Mouse (Mus musculus) heart, embryonic 11.5 days (tissue): Measurements from ENCODE around the gene Ifitm6. TPM values are rescaled to one million over a fixed set of nuclear protein-coding genes. Genes with fewer than 3 reads are reported as not detected.
"Not testable (repeated sequence)": the region's sequence is repeated elsewhere in the genome, so short reads cannot be mapped to it uniquely, and the experiment has no call there.

Experiments used
- ATAC-seq: fragments of 200-750 bp; cut with Nextera tagmentation; replicated peaks from 2 replicates; pipeline ENCODE4 v1.8.0; 2017; ENCODE audit warnings: moderate library complexity; ENCODE audit not compliant: insufficient number of reproducible peaks, low FRiP score, low TSS enrichment
- H3K27ac ChIP-seq: fragments of 300-500 bp; sonication (generic); 2 replicates; pipeline ENCODE4 v1.5.1; 2014; ENCODE audit warnings: mild to moderate bottlenecking, low read depth, low read length
- H3K27me3 ChIP-seq: fragments of 300-500 bp; sonication (generic); 2 replicates; pipeline ENCODE4 v1.6.1; 2014; ENCODE audit warnings: mild to moderate bottlenecking, low read length, mixed read lengths; ENCODE audit not compliant: control insufficient read depth, insufficient read depth
- H3K36me3 ChIP-seq: fragments of 300-500 bp; sonication (generic); 2 replicates; pipeline ENCODE4 v1.6.1; 2014; ENCODE audit warnings: mild to moderate bottlenecking, low read length, moderate library complexity, mixed read lengths; ENCODE audit not compliant: control insufficient read depth, insufficient read depth
- H3K4me1 ChIP-seq: fragments of 300-500 bp; sonication (generic); 2 replicates; pipeline ENCODE4 v1.6.1; 2014; ENCODE audit warnings: low read length; ENCODE audit not compliant: control insufficient read depth, insufficient read depth
- H3K4me2 ChIP-seq: fragments of 300-500 bp; sonication (generic); 2 replicates; pipeline ENCODE4 v1.6.1; 2014; ENCODE audit warnings: mild to moderate bottlenecking, moderate library complexity
- H3K4me3 ChIP-seq: fragments of 300-500 bp; sonication (generic); 2 replicates; pipeline ENCODE4 v1.5.1; 2014; ENCODE audit warnings: low read depth, low read length
- H3K9ac ChIP-seq: fragments of 300-500 bp; sonication (generic); 2 replicates; pipeline ENCODE4 v1.6.1; 2014; ENCODE audit warnings: mild to moderate bottlenecking, low read depth, low read length, moderate library complexity
- H3K9me3 ChIP-seq: fragments of 300-500 bp; sonication (generic); replicated peaks from 2 replicates; pipeline ENCODE4 v1.6.1; 2016; ENCODE audit warnings: low read length; ENCODE audit not compliant: control insufficient read depth
- WGBS: fragments of 180-500 bp; shearing (Covaris S2); extraction: QIAGEN DNeasy Blood & Tissue Kit; methylation state at CpG from one replicate; pipeline ENCODE4 v1.1.7; 2014; ENCODE audit not compliant: insufficient replicate concordance; 5-methylcytosine and 5-hydroxymethylcytosine counted together
- polyA plus RNA-seq: library from polyadenylated mRNA; unstranded; fragments of >200 nt; fragmentation: Nextera tagmentation; extraction: Ambion mirVana; gene quantifications from 2 replicates; pipeline ENCODE4 v1.2.1, GENCODE M21; 2014

Gene Ifitm6
- polyA plus RNA-seq, 1 experiment from 2014 or later, result 0.26 TPM

DNA sequence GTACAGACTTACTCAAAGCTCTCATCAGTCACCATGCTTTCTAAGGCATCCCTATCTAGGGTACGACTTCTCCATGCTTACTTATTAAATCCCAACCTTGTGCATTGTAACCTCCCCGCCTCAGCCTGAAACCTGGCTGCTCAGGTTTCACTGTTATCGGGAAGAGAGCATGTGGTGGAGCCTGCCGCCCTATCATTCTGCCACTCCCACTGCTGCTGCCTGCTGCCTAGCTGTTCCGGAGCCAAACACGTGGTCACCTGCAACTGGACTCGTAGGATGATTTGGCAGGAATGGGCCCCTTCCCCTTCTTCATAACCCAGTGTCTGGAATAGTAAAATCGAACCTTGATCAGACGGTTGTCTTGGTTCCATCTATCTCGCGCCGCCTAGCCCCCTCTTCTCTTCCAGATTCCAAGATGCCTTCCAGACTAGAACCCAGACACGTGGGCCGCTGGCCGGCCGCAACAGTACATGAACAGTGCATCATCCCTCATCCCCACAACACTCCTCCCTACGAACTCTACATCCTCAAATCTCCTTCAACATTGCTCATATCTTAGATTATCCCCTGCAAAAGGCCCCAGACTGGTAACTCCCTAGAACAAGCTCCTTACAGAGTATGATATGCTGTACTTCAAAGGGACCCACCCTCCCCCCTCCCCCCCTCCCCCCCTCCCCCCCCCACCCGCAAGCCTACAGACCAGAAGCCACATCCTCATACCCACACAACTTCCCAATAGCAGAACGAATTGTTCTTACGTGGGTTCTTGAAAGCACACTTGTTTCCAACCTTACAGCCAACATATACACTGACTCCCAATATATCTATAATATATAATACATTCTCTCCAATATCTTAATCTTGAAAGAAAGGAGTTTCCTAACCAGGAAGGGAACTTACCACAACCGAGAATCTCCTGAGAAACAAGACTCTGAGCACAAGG, 20.6 kb upstream of the Ifitm6 start:
- Histone ChIP-seq H3K9me3 (no peaks in the 10 kb centered on the region), H3K27me3 (no peaks in the 10 kb centered on the region), H3K36me3 (no peaks in the 10 kb centered on the region), H3K4me3 (no peak overlapping the region), H3K4me2 (no peak overlapping the region), H3K27ac (no peak overlapping the region), H3K4me1 (no peaks in the 10 kb centered on the region), H3K9ac (no peak overlapping the region)
- WGBS, result 54% methylated on average over 20 of the region's 21 CpGs
- no peak for ATAC-seq

DNA sequence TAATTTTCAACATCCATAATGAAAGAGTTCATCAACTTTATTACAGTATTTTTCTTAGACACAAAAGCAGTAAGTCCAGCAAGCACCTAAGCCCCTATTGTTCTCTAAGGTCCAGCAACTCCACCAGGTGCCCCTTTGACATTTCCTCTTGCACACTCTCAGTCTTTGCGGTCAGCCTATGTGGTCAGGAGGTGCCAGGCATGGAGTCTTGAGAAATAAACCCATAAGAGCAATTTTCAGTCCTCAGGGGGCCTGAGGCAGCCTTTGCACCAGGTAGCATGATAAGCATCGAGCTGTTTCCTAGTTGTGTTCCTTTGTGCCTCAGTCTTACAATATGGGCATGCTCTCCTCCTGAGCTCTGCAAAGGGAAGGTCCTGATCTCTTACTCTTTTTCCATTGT, 18.9 kb upstream of the Ifitm6 start:
- not testable (repeated sequence) for ATAC-seq, H3K4me1 ChIP-seq, H3K27ac ChIP-seq, H3K9me3 ChIP-seq, H3K36me3 ChIP-seq, H3K27me3 ChIP-seq, H3K4me2 ChIP-seq, H3K4me3 ChIP-seq, H3K9ac ChIP-seq
- 70% methylated on average over 1 of the region's 2 CpGs for WGBS

DNA sequence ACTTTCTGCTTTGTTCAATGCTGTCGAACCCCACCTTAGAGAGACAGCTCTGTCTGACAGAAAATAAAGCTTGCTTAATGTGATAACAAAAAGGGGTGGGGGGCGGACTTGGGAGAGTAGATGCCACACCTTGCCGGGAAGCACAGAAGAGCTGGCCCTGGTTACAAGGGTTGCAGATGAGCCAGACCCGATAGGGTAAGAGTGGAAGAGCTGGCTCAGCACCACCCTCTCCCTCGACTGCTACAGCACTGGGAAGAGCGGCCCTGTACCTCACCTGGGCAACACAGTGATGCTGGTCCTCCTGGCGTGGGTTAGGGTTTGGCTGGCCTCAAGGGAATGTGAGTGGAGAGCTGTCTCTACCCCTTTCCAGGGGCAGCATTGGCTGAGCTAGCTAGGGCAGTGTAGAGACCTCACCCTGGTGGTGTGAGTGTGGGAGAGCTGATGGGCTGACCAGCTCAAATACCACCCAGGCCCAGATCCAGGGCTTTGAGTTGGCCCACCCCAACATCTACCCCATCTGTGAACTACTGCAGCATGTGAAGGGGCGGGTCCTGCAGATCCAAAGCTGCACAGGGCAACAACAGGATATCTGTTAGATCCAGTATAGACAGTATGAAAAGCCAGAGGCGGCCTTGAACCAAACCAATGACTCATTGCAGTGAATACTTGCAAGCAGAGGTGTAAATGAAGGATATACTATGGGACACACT, 14.9 kb upstream of the Ifitm6 start:
- no peaks in the 10 kb centered on the region for H3K36me3 ChIP-seq
- whole genome bisulfite sequencing, result 67% methylated on average over 9 of the region's 9 CpGs
- no peak overlapping the region for H3K27ac ChIP-seq
- H3K27me3 ChIP-seq, result 0 out of 2 replicates have a peak, but pooled peaks cover 5% of the 10 kb centered on the region
- no peak for ATAC-seq
- H3K9ac ChIP-seq, result no peak overlapping the region
- no peak overlapping the region for H3K4me2 ChIP-seq
- H3K4me1 ChIP-seq, result no peaks in the 10 kb centered on the region
- H3K9me3 ChIP-seq, result no peaks in the 10 kb centered on the region
- H3K4me3 ChIP-seq, result no peak overlapping the region

DNA sequence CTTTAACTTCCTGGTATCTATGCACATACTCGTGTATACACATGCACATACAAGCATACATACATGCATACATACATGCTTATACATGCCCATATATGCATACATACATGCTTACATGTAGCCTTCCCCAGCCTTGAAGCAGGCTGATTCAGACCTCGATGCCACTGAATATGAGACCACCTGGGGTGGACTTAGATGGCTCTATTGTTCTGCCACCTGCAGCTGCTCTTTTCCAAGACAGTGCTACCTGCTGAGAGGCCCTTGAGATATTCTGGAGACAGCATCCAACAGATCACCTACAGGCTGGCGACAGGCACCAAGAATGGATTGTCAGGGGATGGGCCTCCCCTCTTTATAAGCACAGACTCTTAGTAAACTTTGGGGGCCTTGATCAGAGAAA, 12.7 kb upstream of the Ifitm6 start:
- ATAC-seq, result no peak
- WGBS, result 56% methylated on average over 3 of the region's 3 CpGs
- H3K4me2 ChIP-seq, result no peak overlapping the region
- H3K27ac ChIP-seq, result no peak overlapping the region
- H3K36me3 ChIP-seq, result no peaks in the 10 kb centered on the region
- 0 out of 2 replicates have a peak, but pooled peaks cover 5% of the 10 kb centered on the region for H3K27me3 ChIP-seq
- no peak overlapping the region for H3K4me3 ChIP-seq
- H3K9ac ChIP-seq, result no peak overlapping the region
- no peaks in the 10 kb centered on the region for H3K9me3 ChIP-seq
- H3K4me1 ChIP-seq, result no peaks in the 10 kb centered on the region

DNA sequence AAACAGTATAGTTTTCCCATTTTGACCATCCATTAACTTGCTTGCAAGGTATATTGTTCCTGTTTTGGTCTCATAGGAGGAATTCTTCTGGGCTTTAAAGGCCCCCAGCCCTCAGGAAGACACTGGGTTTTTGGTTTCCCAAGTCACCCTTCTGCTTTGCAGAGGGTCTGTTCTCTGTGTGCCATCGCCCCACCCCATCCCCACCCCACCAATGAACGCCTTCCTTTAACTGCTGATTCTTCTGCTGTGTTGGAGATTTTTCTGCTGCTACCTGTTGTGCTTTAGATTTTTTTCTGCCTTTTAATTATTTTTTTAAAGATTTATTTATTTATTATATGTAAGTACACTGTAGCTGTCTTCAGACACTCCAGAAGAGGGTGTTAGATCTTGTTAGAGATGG, 11.1 kb upstream of the Ifitm6 start, which contains the start of gene Gm17387:
TSS of gene Gm17387 (plus strand) at position 301 of the 400 bp plus-strand sequence.
- H3K4me1 ChIP-seq, result no peaks in the 10 kb centered on the region
- no peaks in the 10 kb centered on the region for H3K9me3 ChIP-seq
- H3K27me3 ChIP-seq, result 0 out of 2 replicates have a peak, but pooled peaks cover 5% of the 10 kb centered on the region
- no peak within 1 kb of the TSS for H3K4me2 ChIP-seq
- WGBS, result 85% methylated on average over 2 of the region's 2 CpGs
- no peak within 1 kb of the TSS for H3K4me3 ChIP-seq
- ATAC-seq, result no peak
- H3K36me3 ChIP-seq, result no peaks in the 10 kb centered on the region
- no peak within 1 kb of the TSS for H3K9ac ChIP-seq
- H3K27ac ChIP-seq, result no peak within 1 kb of the TSS

DNA sequence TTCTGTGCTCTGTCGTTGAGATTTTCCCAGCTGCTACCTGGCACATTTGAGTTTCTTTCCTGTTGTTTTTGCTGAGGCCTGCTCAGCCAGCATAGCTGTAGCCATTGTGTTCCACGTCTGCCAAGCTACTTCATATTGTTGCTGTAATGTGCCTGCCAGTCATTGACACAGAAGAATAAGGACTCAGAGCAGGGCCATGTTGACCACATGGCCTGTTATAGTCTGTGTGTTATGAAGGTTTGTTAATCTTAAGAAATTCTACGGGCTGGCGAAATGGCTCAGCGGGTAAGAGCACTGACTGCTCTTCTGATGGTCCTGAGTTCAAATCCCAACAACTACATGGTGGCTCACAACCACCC, 9.0 kb upstream of the Ifitm6 start:
- Histone ChIP-seq H3K4me2 (no peak overlapping the region), H3K9ac (no peak overlapping the region), H3K4me1 (no peaks in the 10 kb centered on the region), H3K9me3 (no peaks in the 10 kb centered on the region), H3K4me3 (no peak overlapping the region), H3K27ac (peak overlapping the region; percentile 22; the same call in 1 of the 2 replicates), H3K27me3 (no peaks in the 10 kb centered on the region), H3K36me3 (no peaks in the 10 kb centered on the region)
- WGBS, result 63% methylated on average over 5 of the region's 5 CpGs
- ATAC-seq, result no peak

DNA sequence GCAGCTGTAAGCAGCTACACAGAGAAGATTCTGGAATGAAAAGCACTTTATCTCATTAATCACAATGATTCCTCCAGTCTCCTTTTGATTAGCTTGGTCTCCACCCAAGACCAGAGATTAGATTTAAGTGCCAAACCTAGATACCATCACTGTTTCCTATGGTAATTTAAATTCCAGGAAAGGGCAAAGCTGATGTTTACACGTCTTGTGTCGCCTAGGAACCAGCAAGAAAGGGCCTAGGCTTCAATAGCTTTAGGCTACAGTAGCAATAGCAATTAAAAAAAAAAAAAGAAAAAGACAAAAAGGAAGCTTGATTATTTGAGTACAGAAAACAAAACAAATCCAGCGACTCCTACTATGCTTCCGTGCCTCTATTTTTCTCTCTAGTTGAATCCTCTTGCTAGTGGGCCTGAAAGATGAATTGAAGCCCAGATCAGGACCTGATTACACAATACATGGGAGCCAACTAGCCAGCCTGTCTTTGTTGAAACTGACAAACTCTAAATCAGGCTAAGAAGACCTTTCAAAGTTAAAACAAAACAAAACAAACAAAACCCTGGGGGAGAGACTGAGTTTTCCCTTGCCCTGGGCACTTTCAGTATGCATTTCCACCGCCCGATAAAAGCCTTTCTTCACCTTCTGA, 8.5 kb upstream of the Ifitm6 start:
- Histone ChIP-seq H3K36me3 (no peaks in the 10 kb centered on the region), H3K4me2 (no peak overlapping the region), H3K27me3 (no peaks in the 10 kb centered on the region), H3K27ac (peak overlapping the region; percentile 22; the same call in 1 of the 2 replicates), H3K9me3 (no peaks in the 10 kb centered on the region), H3K9ac (no peak overlapping the region), H3K4me3 (no peak overlapping the region), H3K4me1 (no peaks in the 10 kb centered on the region)
- ATAC-seq, result no peak
- WGBS, result 49% methylated on average over 6 of the region's 6 CpGs
